Mouse (Mus musculus): ENCODE data around the gene Cyth4. TPM values are rescaled to one million over a fixed set of nuclear protein-coding genes. Genes with fewer than 3 reads are reported as not detected.

Gene Cyth4
- polyA plus RNA-seq (2014; fragmentation: Nextera tagmentation; extraction: Ambion mirVana), result 6.9 and 7.2 TPM in 2 replicates

- WGBS, result 71% methylated on average over 7 of the region's 7 CpGs
- no peak within 1 kb of the TSS for H3K4me3 ChIP-seq (ENCODE audit: low read depth, low read length)
- ATAC-seq (ENCODE audit: low read depth), result no peak
Measured at GRCm38 (mm10) chr15:78596914-78597313, at the start of gene Cyth4. Gene Cyth4 (plus strand): TSS chr15:78597047.

DNA sequence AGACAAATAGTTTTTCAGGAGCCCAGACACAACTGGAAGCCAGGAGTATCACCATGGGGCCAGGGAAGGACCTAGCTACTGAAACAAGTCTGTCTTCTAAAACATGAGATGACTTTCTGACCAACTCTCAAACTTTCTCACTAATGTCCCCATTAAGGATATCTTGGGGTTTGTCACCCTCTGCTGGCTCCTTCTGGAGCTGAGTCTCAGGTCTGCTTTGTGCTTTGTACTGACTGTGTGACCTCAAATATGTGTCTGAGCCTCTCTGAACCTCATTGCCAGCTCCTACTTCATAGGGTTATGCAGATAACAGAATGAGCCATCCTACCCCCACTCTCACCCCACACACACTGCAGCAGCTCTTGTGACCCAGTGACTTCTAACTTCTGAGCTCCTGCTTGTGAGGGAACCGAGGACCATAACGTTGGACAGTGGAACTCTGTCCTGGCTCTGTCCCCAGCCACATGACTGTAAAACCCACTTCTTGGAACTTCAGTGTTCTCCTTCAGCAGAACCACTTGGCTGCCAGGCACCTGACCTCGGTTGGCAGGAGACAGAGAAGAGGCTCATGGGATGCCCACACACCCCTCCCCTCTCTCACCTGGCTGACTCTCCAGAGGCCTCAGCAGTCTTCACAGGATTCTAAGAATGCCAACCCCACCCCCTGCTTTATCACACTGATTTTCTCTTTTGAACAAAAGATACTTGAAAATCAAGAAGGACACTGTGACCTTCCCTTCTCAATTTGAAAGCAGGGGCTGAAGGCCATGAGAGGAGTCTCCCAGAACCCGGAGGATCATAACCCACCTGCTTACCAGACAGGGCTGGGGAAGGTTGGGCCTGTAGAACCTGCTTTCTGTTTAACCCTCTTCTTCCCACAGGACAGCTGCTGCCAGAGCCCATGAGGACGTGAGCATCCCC, 49.2 kb upstream of the Cyth4 start:
- DNase-seq (ENCODE audit: low spot score) (no peak), ATAC-seq (ENCODE audit: low read depth) (0 out of 2 replicates have a peak, but pooled peaks have one; percentile 5)
- Histone ChIP-seq H3K4me1 (ENCODE audit: control insufficient read depth, insufficient read depth, low read length) (no peaks in the 10 kb centered on the region), H3K9me3 (ENCODE audit: control insufficient read depth, low read length) (peaks cover 18% of the 10 kb centered on the region), H3K4me3 (ENCODE audit: low read depth, low read length) (no peak overlapping the region), H3K36me3 (ENCODE audit: control insufficient read depth, insufficient read depth, low read length) (no peaks in the 10 kb centered on the region), H3K27ac (replicated peaks; ENCODE audit: low read depth, low read length) (no peak overlapping the region), H3K9ac (ENCODE audit: low read depth, low read length) (no peak overlapping the region), H3K27me3 (replicated peaks; ENCODE audit: control insufficient read depth, insufficient read depth, low read length) (0 out of 2 replicates have a peak, but pooled peaks cover 5% of the 10 kb centered on the region), H3K4me2 (ENCODE audit: low read depth, low read length) (no peak overlapping the region)
- 41% methylated on average over 5 of the region's 5 CpGs for WGBS

More at GRCm38 (mm10) chr15:78596914-78597313, at the start of gene Cyth4:
- Histone ChIP-seq H3K9me3 (ENCODE audit: control insufficient read depth, low read length) (no peaks in the 10 kb centered on the region), H3K27ac (replicated peaks; ENCODE audit: low read depth, low read length) (peak within 1 kb of the TSS; percentile 21; the same call in 1 of the 2 replicates), H3K4me2 (ENCODE audit: low read depth, low read length) (no peak within 1 kb of the TSS), H3K4me1 (ENCODE audit: control insufficient read depth, insufficient read depth, low read length) (no peaks in the 10 kb centered on the region), H3K36me3 (ENCODE audit: control insufficient read depth, insufficient read depth, low read length) (no peaks in the 10 kb centered on the region), H3K27me3 (replicated peaks; ENCODE audit: control insufficient read depth, insufficient read depth, low read length) (no peaks in the 10 kb centered on the region), H3K9ac (ENCODE audit: low read depth, low read length) (no peak within 1 kb of the TSS)
- DNase-seq (ENCODE audit: low spot score), result no peak

GRCm38 (mm10) chr15:78548336-78548665, 48.5 kb upstream of the Cyth4 start:
- H3K27ac ChIP-seq (replicated peaks; ENCODE audit: low read depth, low read length), result no peak overlapping the region
- H3K4me2 ChIP-seq (ENCODE audit: low read depth, low read length), result no peak overlapping the region
- H3K9me3 ChIP-seq (ENCODE audit: control insufficient read depth, low read length), result peaks cover 24% of the 10 kb centered on the region
- WGBS, result 11% methylated on average over 3 of the region's 3 CpGs
- H3K36me3 ChIP-seq (ENCODE audit: control insufficient read depth, insufficient read depth, low read length), result no peaks in the 10 kb centered on the region
- peak; percentile 33 for DNase-seq (ENCODE audit: low spot score)
- H3K27me3 ChIP-seq (replicated peaks; ENCODE audit: control insufficient read depth, insufficient read depth, low read length), result 0 out of 2 replicates have a peak, but pooled peaks cover 5% of the 10 kb centered on the region
- H3K9ac ChIP-seq (ENCODE audit: low read depth, low read length), result no peak overlapping the region
- no peaks in the 10 kb centered on the region for H3K4me1 ChIP-seq (ENCODE audit: control insufficient read depth, insufficient read depth, low read length)
- ATAC-seq (ENCODE audit: low read depth), result peak; percentile 9; the same call in 1 of the 2 replicates
- no peak overlapping the region for H3K4me3 ChIP-seq (ENCODE audit: low read depth, low read length)

DNA sequence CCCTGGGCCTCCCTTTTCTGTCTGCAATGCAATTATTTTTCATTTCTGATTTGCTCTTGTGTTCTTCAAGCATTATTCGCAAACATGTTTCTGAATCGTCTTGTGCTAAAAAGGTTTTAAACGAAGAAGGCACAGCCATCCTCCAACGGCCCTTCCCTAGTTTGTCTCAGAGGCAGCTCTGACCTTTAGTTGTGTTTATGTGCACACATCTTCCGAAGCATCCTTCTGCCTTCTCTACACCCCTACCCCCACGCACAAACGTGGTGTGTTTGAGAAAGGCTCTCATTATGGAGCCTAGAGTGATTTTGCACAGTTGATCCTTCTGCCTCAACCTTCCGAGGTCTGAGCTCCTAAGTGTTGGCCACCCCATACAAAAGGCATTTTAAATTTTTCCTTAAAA, 48.1 kb upstream of the Cyth4 start:
- ATAC-seq (ENCODE audit: low read depth) (no peak), DNase-seq (ENCODE audit: low spot score) (no peak)
- Histone ChIP-seq H3K9me3 (ENCODE audit: control insufficient read depth, low read length) (peaks cover 25% of the 10 kb centered on the region), H3K36me3 (ENCODE audit: control insufficient read depth, insufficient read depth, low read length) (no peaks in the 10 kb centered on the region), H3K27me3 (replicated peaks; ENCODE audit: control insufficient read depth, insufficient read depth, low read length) (0 out of 2 replicates have a peak, but pooled peaks cover 4% of the 10 kb centered on the region), H3K4me2 (ENCODE audit: low read depth, low read length) (no peak overlapping the region), H3K27ac (replicated peaks; ENCODE audit: low read depth, low read length) (no peak overlapping the region), H3K4me1 (ENCODE audit: control insufficient read depth, insufficient read depth, low read length) (no peaks in the 10 kb centered on the region), H3K4me3 (ENCODE audit: low read depth, low read length) (no peak overlapping the region), H3K9ac (ENCODE audit: low read depth, low read length) (no peak overlapping the region)
- WGBS, result 68% methylated on average over 8 of the region's 8 CpGs

DNA sequence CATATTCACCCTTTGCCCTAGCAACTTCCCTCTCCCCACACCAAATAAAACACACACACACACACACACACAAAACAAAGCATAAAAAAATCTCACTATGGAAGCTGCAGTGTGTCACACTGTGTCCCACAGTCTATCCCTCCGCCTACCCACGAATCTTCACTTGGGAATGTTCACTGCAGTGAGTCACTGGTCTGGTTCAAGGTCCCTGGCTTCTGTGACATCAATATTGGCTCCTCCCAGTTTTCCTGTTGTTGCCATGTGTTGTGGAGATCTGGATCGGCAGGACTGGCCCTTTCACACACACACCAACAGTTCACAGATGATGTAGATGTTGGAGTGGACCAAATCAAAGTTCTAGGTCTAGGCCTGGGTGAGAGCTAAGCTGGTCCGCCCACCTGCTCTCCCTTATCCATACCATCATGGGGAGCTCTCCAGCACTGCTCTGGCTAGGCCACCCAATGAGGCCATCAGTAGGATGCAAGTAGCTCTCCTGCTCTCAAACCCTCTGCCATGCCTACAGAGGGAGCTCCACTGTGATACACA, 47.6 kb upstream of the Cyth4 start:
- peaks cover 25% of the 10 kb centered on the region for H3K9me3 ChIP-seq (ENCODE audit: control insufficient read depth, low read length)
- H3K9ac ChIP-seq (ENCODE audit: low read depth, low read length), result no peak overlapping the region
- DNase-seq (ENCODE audit: low spot score) (no peak), ATAC-seq (ENCODE audit: low read depth) (no peak)
- no peak overlapping the region for H3K4me3 ChIP-seq (ENCODE audit: low read depth, low read length)
- no peaks in the 10 kb centered on the region for H3K27me3 ChIP-seq (replicated peaks; ENCODE audit: control insufficient read depth, insufficient read depth, low read length)
- H3K36me3 ChIP-seq (ENCODE audit: control insufficient read depth, insufficient read depth, low read length), result no peaks in the 10 kb centered on the region
- no peak overlapping the region for H3K27ac ChIP-seq (replicated peaks; ENCODE audit: low read depth, low read length)
- no peaks in the 10 kb centered on the region for H3K4me1 ChIP-seq (ENCODE audit: control insufficient read depth, insufficient read depth, low read length)
- WGBS, result 73% methylated on average over 4 of the region's 4 CpGs
- no peak overlapping the region for H3K4me2 ChIP-seq (ENCODE audit: low read depth, low read length)

DNA sequence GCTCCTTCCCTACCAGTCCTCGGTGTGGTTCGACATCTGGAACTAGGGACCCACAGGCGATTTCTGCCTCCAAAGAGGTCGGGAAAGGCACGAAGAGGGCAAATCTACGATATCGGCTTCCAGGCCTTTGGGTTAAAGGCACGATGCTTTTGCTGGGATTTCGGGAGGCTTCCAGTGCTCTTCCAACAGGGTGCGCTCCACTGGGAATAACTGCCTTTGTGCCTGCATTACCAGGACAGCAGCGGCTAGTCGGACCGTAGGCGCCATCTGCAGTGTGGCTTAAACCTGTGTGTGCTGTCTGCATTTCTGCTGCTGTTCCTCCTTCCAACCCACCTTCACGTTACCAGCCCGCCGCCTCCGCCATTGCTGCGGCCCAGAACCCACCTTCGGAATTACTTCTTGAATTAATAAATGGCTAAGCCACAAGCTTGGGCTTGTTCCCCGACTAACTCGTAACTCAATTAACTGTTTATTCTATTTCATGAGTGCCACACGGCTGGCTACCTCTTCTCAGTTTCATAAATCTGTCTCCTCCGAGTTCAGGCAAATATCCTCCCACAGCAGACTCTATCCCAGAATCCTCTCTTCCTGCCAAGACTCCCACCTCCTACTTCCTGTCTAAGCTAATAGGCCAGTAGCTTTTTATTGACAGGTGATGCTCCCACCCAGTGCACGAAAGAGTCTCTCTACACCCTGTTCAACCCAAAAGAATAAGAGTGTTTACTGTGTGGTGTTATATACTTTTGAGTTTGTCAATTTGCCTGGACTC, 42.1 kb upstream of the Cyth4 start:
- Histone ChIP-seq H3K4me3 (ENCODE audit: low read depth, low read length) (peak overlapping the region; percentile 25), H3K36me3 (ENCODE audit: control insufficient read depth, insufficient read depth, low read length) (no peaks in the 10 kb centered on the region), H3K4me2 (ENCODE audit: low read depth, low read length) (peak overlapping the region; percentile 43), H3K9me3 (ENCODE audit: control insufficient read depth, low read length) (peaks cover 25% of the 10 kb centered on the region), H3K27me3 (replicated peaks; ENCODE audit: control insufficient read depth, insufficient read depth, low read length) (no peaks in the 10 kb centered on the region), H3K27ac (replicated peaks; ENCODE audit: low read depth, low read length) (no peak overlapping the region), H3K4me1 (ENCODE audit: control insufficient read depth, insufficient read depth, low read length) (no peaks in the 10 kb centered on the region), H3K9ac (ENCODE audit: low read depth, low read length) (no peak overlapping the region)
- WGBS, result 59% methylated on average over 25 of the region's 25 CpGs
- no peak for ATAC-seq (ENCODE audit: low read depth)
- DNase-seq (ENCODE audit: low spot score), result no peak

GRCm38 (mm10) chr15:78557693-78558535, 38.9 kb upstream of the Cyth4 start:
- WGBS, result 52% methylated on average over 10 of the region's 10 CpGs
- ATAC-seq (ENCODE audit: low read depth) (no peak), DNase-seq (ENCODE audit: low spot score) (no peak)
- no peak overlapping the region for H3K4me2 ChIP-seq (ENCODE audit: low read depth, low read length)
- H3K27ac ChIP-seq (replicated peaks; ENCODE audit: low read depth, low read length), result no peak overlapping the region
- H3K9ac ChIP-seq (ENCODE audit: low read depth, low read length), result no peak overlapping the region
- no peaks in the 10 kb centered on the region for H3K4me1 ChIP-seq (ENCODE audit: control insufficient read depth, insufficient read depth, low read length)
- no peak overlapping the region for H3K4me3 ChIP-seq (ENCODE audit: low read depth, low read length)
- 0 out of 2 replicates have a peak, but pooled peaks cover 5% of the 10 kb centered on the region for H3K9me3 ChIP-seq (ENCODE audit: control insufficient read depth, low read length)
- H3K27me3 ChIP-seq (replicated peaks; ENCODE audit: control insufficient read depth, insufficient read depth, low read length), result no peaks in the 10 kb centered on the region
- no peaks in the 10 kb centered on the region for H3K36me3 ChIP-seq (ENCODE audit: control insufficient read depth, insufficient read depth, low read length)
